8 mouse cellular contexts compared by ENCODE assay signal in genomic region chr2:130449794-130450433, GRCm38 (mm10). TPM values are rescaled to one million over a fixed set of nuclear protein-coding genes. Genes with fewer than 3 reads are reported as not detected.
A peak's percentile ranks its signal among the peaks of the same experiment; 100 is the strongest.
DNase-seq lines count a peak whose midpoint lies in the region; ATAC-seq lines count a peak whose summit lies in the region.

Ptpra (plus strand) TSS chr2:130450278.

- H3K9ac ChIP-seq in embryonic facial prominence, embryonic 14.5 days (ENCODE audit: low read depth, low read length), result peak within 1 kb of the TSS; percentile 85
- H3K9ac ChIP-seq in kidney, embryonic 14.5 days (ENCODE audit: low read depth, low read length), result peak within 1 kb of the TSS; percentile 82
- peak within 1 kb of the TSS; percentile 85 for H3K9ac ChIP-seq in limb, embryonic 15.5 days

- peak within 1 kb of the TSS; percentile 65 for H3K4me3 ChIP-seq in embryonic facial prominence, embryonic 14.5 days (ENCODE audit: low read depth, low read length)
- H3K4me3 ChIP-seq in kidney, embryonic 14.5 days (ENCODE audit: low read length), result peak within 1 kb of the TSS; percentile 80
- H3K4me3 ChIP-seq in limb, embryonic 15.5 days, result peak within 1 kb of the TSS; percentile 93

- no peaks in the 10 kb centered on the region for H3K27me3 ChIP-seq in embryonic facial prominence, embryonic 14.5 days (replicated peaks; ENCODE audit: control insufficient read depth, insufficient read depth, low read length)
- H3K27me3 ChIP-seq in kidney, embryonic 14.5 days (ENCODE audit: control insufficient read depth, insufficient read depth, low read length), result no peaks in the 10 kb centered on the region
- no peaks in the 10 kb centered on the region; the same call in 1 of the 2 replicates for H3K27me3 ChIP-seq in limb, embryonic 15.5 days

- whole genome bisulfite sequencing in embryonic facial prominence, embryonic 14.5 days, result 2% methylated on average over 11 of the region's 50 CpGs
- 0% methylated on average over 47 of the region's 50 CpGs for WGBS in kidney, embryonic 14.5 days
- under 1% methylated on average over 43 of the region's 50 CpGs for WGBS in limb, embryonic 15.5 days

- peak; percentile 83 for DNase-seq in 3T3-L1 (ENCODE audit: low read depth, low spot score)
- DNase-seq in adrenal gland, postnatal 4 days (ENCODE audit: low spot score in 2 of 2), result peak; percentile 80 to 82
- peak; percentile 95 for DNase-seq in embryonic facial prominence, embryonic 14.5 days (ENCODE audit: low spot score)
- peak; percentile 92 for DNase-seq in heart, adult 8-10 months (ENCODE audit: low spot score)
- peak; percentile 65 to 75 for DNase-seq in monocyte, adult 2 months (ENCODE audit: low read depth in 1 of 2, low spot score in 2 of 2)
- peak; percentile 88 for DNase-seq in spleen, postnatal 36 days (ENCODE audit: low spot score in 2 of 2)

- H3K27ac ChIP-seq in embryonic facial prominence, embryonic 14.5 days (replicated peaks; ENCODE audit: low read depth, low read length), result peak within 1 kb of the TSS; percentile 84
- peak within 1 kb of the TSS; percentile 73; the same call in 1 of the 2 replicates for H3K27ac ChIP-seq in kidney, embryonic 14.5 days (ENCODE audit: low read depth, low read length)
- H3K27ac ChIP-seq in limb, embryonic 15.5 days, result peak within 1 kb of the TSS; percentile 91

- H3K4me2 ChIP-seq in embryonic facial prominence, embryonic 14.5 days (ENCODE audit: low read depth, low read length), result peak within 1 kb of the TSS; percentile 75
- peak within 1 kb of the TSS; percentile 71 for H3K4me2 ChIP-seq in kidney, embryonic 14.5 days (replicated peaks; ENCODE audit: low read depth, low read length)
- peak within 1 kb of the TSS; percentile 84 for H3K4me2 ChIP-seq in limb, embryonic 15.5 days

- H3K36me3 ChIP-seq in embryonic facial prominence, embryonic 14.5 days (ENCODE audit: control insufficient read depth, insufficient read depth, low read length), result peaks cover 6% of the 10 kb centered on the region; the same call in 1 of the 2 replicates
- no peaks in the 10 kb centered on the region; the same call in 1 of the 2 replicates for H3K36me3 ChIP-seq in kidney, embryonic 14.5 days (ENCODE audit: control insufficient read depth, insufficient read depth, low read length)
- H3K36me3 ChIP-seq in limb, embryonic 15.5 days, result peaks cover 3% of the 10 kb centered on the region; the same call in 1 of the 2 replicates

- no peaks in the 10 kb centered on the region for H3K9me3 ChIP-seq in embryonic facial prominence, embryonic 14.5 days (ENCODE audit: control insufficient read depth, low read length)
- no peaks in the 10 kb centered on the region for H3K9me3 ChIP-seq in kidney, embryonic 14.5 days (ENCODE audit: control insufficient read depth, low read length)
- H3K9me3 ChIP-seq in limb, embryonic 15.5 days, result no peaks in the 10 kb centered on the region

- peaks cover 15% of the 10 kb centered on the region for H3K4me1 ChIP-seq in embryonic facial prominence, embryonic 14.5 days (ENCODE audit: control insufficient read depth, insufficient read depth, low read length)
- peaks cover 14% of the 10 kb centered on the region for H3K4me1 ChIP-seq in kidney, embryonic 14.5 days (ENCODE audit: control insufficient read depth, insufficient read depth, low read length)
- H3K4me1 ChIP-seq in limb, embryonic 15.5 days, result peaks cover 24% of the 10 kb centered on the region

- peak; percentile 98 for ATAC-seq in embryonic facial prominence, embryonic 14.5 days (ENCODE audit: low read depth)
- ATAC-seq in kidney, embryonic 14.5 days (ENCODE audit: low FRiP score, low TSS enrichment), result peak; percentile 96
- ATAC-seq in limb, embryonic 15.5 days (ENCODE audit: insufficient number of reproducible peaks, low FRiP score, low TSS enrichment, low read depth), result peak; percentile 96

RNA-seq across cellular contexts. Expression of gene Ptpra, which starts in this region (rescaled TPM):
- 100 to 1,000 TPM; 128 to 133 TPM for total RNA-seq in adrenal gland, postnatal 4 days (2021)
- polyA plus RNA-seq in embryonic facial prominence, embryonic 14.5 days (2014; fragmentation: Nextera tagmentation; extraction: Ambion mirVana), result 111 and 115 TPM in 2 replicates
- 10 to 100 TPM; 44.2 to 48.0 (median 46.4) TPM for total RNA-seq in heart, adult 8-10 months (2022)
- 64.3 and 107 TPM in 2 replicates for polyA plus RNA-seq in kidney, embryonic 14.5 days (2014; fragmentation: Nextera tagmentation; extraction: Ambion mirVana)
- polyA plus RNA-seq in limb, embryonic 15.5 days (2015; fragmentation: Nextera tagmentation; extraction: Ambion mirVana), result 86.6 and 106 TPM in 2 replicates

Comparison
In these comparisons a context has a peak if more than half of its experiments do, and no peak if none do; other contexts are left out.
1. Peak in every context shown above with its lines: DNase-seq, ATAC-seq, H3K4me3 ChIP-seq and H3K27ac ChIP-seq.